Mouse (Mus musculus): Measurements from ENCODE around the gene Ndufs2.

Ndufs2 gene

GRCm38 (mm10) chr1:171250680-171251593 is at the start of gene Ndufs2:
TSS of gene Ndufs2 (minus strand) at chr1:171251388.
- DNase-seq (ENCODE audit: low read depth, low spot score), result no peak

DNA sequence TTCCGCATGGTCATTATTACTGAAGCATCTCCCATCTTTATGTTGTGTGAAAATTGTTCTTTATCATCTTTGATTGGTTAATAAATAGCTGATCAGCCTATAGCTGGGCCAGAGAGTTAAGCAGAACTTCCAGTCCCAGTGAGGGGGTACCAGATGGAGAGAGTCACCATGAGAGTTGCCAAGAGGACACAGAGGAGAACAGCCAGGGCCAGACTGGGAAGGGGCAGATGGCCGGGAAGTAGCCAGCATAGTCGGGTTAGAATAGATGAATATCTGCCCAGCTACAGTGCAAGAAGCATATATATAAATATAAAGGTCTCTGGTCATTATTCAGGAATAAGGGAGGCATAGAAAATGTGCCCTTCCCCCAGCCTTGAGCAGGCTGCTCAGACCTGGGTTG is 47.0 kb upstream of the Ndufs2 start:
- DNase-seq (ENCODE audit: low read depth, low spot score), result no peak

- no peak for DNase-seq (ENCODE audit: low read depth, low spot score)
These were observed 43.8 kb upstream of the Ndufs2 start for GRCm38 (mm10) chr1:171295063-171295402.

DNA sequence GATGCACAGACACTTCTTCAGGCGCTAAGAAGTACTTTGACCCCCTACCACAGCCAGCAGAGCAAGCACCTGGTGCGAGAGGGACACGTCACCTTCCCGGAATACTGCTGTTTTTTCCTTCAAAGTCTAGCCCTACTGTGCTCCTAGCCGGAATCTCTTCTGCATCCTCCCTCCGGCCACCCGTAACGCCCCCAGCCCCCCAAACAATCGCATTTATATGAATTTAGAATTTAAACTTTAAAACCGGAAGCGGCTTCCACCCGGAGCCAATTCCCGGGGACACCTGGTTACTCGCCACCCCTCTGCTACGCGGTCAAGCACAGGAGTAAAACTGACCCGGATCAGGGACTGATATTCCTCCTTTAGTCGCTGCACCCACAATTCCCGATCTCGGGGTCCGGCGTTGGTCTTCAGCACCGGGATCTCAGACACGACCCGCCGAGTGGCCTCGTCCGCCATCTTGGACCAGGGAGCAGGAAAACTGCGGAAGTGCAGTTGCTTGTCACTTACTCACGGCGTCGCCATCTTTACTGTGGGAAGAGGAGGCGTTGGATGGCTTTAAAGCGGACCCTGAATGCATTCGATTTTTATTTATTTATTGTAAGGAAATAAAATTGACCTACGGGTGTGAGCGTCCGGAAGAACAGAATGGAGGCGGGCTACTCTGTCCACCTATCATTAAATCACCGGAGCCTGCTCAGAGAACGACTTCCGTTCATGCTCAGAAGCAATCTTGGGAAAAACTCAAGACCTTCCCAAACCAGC is 43.3 kb upstream of the Ndufs2 start, which contains the start of gene Ufc1:
Ufc1 (minus strand) TSS at position 727 of the 765 bp plus-strand sequence.
- DNase-seq (ENCODE audit: low read depth, low spot score), result peak; percentile 78

- DNase-seq (ENCODE audit: low read depth, low spot score), result no peak
These were observed 42.7 kb upstream of the Ndufs2 start for GRCm38 (mm10) chr1:171293906-171294297.

- no peak for DNase-seq (ENCODE audit: low read depth, low spot score)
These were observed 42.2 kb upstream of the Ndufs2 start for GRCm38 (mm10) chr1:171293351-171293750.

DNA sequence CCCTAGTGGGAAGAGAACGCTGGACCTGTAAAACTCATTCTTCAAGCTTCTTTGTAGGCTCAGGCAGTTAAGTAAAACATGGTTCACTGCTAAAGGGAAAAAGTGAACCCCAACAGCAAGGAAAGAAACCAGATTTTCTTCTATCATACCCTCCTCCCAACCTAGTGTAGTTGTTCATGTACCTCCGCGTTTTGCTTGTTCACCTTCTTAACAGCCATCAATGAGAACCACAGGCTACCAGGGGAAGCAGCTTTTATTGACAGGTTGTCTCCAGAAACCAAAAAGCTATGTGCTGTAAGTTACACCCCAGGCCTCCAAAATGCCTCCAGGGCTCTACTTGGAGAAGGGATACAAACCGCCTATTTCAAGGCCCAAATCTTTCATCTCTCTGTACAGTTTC is 37.1 kb upstream of the Ndufs2 start:
- DNase-seq (ENCODE audit: low read depth, low spot score), result no peak

DNA sequence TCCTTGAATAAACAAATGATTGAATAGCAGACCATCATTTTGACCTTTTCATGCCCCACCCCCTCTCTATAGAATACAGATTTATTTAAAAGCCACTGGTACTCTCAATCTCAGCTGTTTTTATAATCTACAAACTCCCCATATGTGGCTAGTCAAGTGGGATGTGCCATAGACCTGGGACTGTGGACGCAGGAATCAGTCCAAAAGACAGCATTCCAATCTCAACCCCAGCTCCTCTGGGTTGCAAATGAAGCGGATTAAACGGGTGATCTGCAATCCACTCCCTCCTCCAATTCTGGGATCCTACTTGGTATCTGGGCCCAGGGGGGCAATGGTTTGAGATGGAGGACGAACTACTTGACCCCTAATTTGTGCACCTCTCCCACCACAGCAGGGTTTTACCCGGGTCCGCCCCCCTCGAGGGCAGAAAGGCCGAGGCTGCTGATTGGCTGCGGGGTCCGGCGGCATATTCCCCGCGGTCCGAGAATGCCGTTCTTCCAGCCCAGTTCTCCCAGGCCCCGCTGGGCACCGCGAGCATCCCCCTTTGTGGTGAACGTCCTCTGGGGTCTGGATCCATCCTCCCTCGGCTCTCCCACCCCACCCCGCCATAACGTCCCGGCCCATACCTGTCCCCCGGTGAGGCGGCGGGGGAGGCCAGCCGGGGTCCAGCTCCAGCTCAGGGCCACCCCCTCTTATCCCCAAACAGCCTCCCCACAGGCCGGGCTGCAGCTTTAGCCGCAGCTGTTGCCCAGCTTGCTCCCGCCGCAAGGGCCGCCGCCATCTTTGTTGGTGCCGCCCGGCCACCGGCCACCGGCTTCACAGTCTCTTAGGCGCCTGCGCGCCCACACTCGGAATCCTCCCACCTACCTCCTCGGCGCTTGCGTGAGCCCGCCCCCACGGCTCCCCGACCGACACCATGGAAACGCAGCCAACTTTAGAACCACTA is 36.2 kb upstream of the Ndufs2 start, which contains the start of gene Usp21:
Usp21 (minus strand) TSS at position 856 of the 946 bp plus-strand sequence.
- peak; percentile 89 for DNase-seq (ENCODE audit: low read depth, low spot score)

DNA sequence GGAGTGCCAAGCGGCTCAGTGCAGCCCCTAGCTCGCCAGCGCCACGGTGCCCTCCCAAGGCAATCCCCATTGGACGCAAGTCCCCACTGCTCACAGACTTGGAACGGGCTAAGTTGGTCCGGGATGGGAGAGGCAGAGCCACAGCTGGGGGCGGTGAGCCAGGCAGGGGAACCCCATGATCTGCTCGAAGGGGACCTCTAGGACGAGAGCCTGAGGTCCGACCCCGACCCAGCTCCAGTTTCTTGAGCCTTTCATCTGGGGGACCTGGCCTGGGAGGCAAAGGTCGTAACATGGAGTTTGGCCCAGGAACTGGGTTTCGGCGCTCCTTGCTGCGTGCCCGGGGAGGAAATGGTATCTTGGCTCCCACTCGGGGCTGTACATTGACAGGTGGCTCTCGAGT is 35.3 kb upstream of the Ndufs2 start:
- DNase-seq (ENCODE audit: low read depth, low spot score), result no peak

DNA sequence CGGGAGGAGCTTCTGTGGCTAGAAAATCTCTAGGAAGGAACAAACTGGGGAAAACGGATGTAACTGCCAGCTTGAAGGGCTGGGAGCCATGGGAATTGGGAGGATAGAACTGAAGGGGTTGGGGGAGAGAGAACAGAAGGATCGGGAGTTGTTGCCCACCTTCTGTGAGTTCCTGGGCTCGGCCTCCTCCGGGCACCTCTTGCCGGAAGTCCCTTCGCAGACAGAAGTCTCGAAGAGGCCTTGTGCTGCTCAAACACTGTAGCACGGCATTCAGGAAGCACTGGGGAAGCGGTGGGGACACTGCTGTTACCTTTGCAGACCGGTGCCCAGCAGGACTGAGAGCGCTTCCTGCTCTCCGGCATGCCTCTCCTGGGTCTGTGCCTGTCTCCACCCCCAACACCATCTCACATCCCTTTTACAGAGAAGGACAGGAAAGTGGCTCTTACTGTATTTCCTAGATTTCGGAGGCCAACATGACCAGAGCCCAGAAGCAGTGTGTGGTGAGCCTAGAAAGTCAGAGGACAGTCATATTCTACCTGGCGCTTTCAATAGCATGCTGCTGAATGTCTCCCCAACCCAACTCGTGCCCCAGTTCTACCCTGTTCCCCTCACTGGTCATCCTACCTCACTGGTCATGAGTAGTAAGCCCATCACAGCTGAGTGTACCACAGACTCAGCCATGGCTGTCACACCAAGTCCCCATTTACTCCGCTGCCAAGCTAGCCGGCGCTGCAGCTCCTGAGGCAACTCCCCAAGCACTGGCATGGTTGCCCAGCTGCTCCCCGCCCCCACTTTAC is 34.1 kb upstream of the Ndufs2 start:
- no peak for DNase-seq (ENCODE audit: low read depth, low spot score)

DNA sequence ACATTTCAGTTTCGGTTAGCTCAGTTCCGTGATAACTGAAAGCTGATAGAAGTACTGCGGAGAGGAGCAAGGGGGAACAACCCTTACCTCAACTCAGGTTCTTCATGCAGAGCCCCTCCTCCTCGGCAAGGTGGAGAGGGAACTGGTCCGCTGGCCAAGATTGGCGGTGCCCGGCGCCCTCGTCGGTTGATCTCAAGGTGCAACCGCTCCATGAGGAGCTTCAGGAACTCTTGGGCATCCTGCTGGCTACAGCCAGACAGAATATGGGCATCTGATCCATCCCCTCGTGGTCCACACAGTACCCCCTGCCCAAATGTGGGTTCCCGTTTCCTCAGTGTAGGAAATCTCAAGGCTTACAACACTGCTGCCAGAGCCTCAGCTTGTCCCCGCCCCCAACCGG is 33.3 kb upstream of the Ndufs2 start:
- DNase-seq (ENCODE audit: low read depth, low spot score), result no peak

- DNase-seq (ENCODE audit: low read depth, low spot score), result no peak
These were observed 32.3 kb upstream of the Ndufs2 start for GRCm38 (mm10) chr1:171283188-171284160.

DNA sequence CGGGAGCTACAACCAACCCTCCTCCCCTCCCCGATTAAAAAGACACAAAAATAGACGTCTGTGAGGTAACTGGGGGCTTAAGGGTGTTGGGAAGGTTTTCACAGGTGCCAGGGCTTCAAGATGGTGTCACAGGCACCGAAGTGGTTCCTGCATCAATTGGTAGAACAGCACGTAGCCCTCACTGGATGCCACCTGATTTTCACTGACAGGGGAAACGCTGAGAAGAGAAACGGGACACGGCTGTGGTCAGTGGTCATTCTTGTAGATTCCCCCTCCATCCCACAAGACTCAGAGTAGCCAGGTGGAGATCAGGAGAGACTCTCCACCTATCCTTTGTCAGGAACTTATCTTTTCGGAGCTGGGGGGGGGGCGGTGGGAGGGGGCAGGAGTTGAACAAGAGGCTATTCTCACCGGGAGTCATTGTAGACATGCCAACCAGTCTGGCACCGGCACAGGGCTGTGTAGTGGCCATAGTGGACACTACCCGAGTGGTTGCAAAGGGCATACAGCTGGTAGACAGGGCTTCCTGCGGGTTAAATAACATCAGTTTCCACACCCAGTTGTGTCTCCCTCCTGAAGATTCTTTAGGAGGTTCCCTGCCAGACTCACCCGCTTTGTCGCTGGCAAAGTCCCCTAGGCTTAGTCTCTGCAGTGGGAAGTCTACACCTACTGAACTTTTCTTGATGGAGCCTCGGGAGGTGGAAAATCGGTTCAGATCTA is 31.1 kb upstream of the Ndufs2 start:
- DNase-seq (ENCODE audit: low read depth, low spot score), result no peak

DNA sequence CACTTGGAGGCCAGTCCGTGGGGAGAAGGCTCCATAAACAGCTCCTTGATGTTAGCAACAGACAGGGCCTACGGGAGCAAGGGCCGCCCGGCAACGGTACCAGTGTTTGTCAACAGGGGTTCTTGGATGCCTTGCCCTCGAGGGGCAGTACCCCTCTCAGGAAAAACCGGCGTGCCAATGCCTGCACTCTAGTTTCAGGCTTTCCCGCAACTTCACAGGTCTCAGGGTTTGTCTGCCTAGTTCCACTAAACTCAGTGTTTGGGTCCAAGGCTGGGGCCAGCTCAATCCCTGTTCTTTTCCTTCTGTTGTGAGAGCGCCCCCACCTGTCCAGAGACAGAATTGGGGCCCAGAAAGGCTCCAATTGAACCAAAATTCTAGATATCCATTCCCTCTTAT is 30.3 kb upstream of the Ndufs2 start:
- DNase-seq (ENCODE audit: low read depth, low spot score), result peak; percentile 60

- DNase-seq (ENCODE audit: low read depth, low spot score), result peak; percentile 96
These were observed 29.8 kb upstream of the Ndufs2 start, which contains the start of gene Ppox for GRCm38 (mm10) chr1:171280916-171281527. TSS of gene Ppox (minus strand) at chr1:171281186.

DNA sequence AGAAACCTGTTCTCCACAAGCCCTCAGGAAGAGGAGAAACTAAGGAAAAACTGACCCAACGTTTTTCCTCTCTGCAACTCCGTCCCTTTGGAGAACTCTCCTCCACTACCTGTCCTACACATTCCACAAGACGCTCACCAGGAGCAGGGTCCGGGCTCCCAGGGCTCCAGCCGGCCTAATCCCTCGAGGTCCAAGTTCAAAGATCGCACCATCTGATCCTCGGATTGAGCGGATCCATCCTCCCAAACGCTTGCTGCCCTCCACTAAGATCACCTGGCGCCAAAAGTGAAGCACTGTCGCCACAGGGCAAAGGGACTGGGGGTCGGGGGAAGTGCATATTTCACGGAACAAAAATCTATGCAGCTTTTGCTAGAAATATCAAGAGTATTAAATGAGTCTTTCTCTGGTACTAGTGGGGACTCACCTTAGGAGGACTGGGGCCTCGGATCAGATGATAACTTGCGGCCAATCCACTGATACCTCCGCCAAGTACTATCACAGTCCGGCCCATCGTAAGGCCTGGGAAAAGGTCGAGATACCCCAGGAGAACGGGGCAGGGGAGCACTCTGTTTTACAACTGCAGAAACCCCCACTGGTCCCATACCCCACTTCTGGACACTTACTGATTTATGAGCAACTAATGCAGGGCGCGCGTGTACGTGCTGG is 29.2 kb upstream of the Ndufs2 start:
- no peak for DNase-seq (ENCODE audit: low read depth, low spot score)

- DNase-seq (ENCODE audit: low read depth, low spot score), result no peak
These were observed 28.5 kb upstream of the Ndufs2 start for GRCm38 (mm10) chr1:171279721-171280120.

Measured in skeletal muscle tissue, adult 2 months (tissue).